Mouse (Mus musculus) cortical plate, adult 2 months (tissue): Measurements from ENCODE around the gene Celf2. TPM values are rescaled to one million over a fixed set of nuclear protein-coding genes. Genes with fewer than 3 reads are reported as not detected.

Source experiments
- H3K27ac ChIP-seq: fragments of 200-500 bp; 2 replicates; pipeline ENCODE4 v1.5.1; 2012; ENCODE audit warnings: low read length, control low read depth, inconsistent platforms; ENCODE audit not compliant: insufficient read depth
- H3K4me1 ChIP-seq: fragments of 200-500 bp; 2 replicates; pipeline ENCODE4 v1.6.1; 2011; ENCODE audit warnings: low read length; ENCODE audit not compliant: control insufficient read depth, insufficient read depth
- H3K4me3 ChIP-seq: fragments of 200-500 bp; 2 replicates; pipeline ENCODE4 v1.5.1; 2011; ENCODE audit warnings: mild to moderate bottlenecking, low read length, control low read depth; ENCODE audit not compliant: insufficient read depth
- CTCF ChIP-seq: fragments of 200-500 bp; IDR thresholded peaks from 2 replicates; pipeline ENCODE4 v1.5.1; 2011; ENCODE audit warnings: mild to moderate bottlenecking, control low read depth, low read length; ENCODE audit not compliant: insufficient read depth; ENCODE audit errors: extremely low read depth
- POLR2A ChIP-seq: fragments of 200-500 bp; IDR thresholded peaks from 2 replicates; pipeline ENCODE4 v1.6.1; 2011; ENCODE audit warnings: mild to moderate bottlenecking, low read length, control low read depth; ENCODE audit not compliant: insufficient read depth; ENCODE audit errors: extremely low read depth
- polyA plus RNA-seq: library from polyadenylated mRNA; depleted of rRNA; stranded (reverse); fragments of >200 nt; gene quantifications from 2 replicates; pipeline ENCODE4 v1.2.3, GENCODE M21; 2012

Celf2 gene
- polyA plus RNA-seq, 1 experiment, result 181 TPM

- Histone ChIP-seq H3K27ac (no peak overlapping the region), H3K4me3 (no peak overlapping the region)
These were observed 660.0 kb downstream of the Celf2 start for GRCm38 (mm10) chr2:6849388-6849787.

DNA sequence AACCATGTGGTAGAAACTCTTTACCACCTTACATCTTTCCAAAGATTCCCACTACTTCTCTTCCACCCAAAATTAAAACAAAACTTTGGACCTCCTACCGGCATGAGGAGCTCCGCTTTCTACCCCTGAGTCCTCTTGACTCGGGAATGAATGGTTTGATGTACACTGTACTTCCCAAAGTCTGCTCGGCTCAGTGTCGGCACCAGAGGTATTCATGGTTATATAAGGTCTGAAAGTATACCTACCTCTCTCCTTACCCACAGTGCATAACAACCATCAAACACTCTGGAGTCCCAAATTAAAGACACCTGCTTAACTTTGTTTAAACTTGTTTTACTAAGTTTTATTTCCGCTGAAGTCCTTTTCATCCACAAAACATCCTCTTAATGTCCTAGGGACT lies 679.3 kb downstream of the Celf2 start:
- Histone ChIP-seq H3K4me3 (no peak overlapping the region), H3K4me1 (peaks cover 11% of the 10 kb centered on the region), H3K27ac (no peak overlapping the region)
- TF ChIP-seq CTCF (no peak), POLR2A (no peak)

More at GRCm38 (mm10) chr2:6849388-6849787, 660.0 kb downstream of the Celf2 start:
- no peak for TF ChIP-seq POLR2A
- no peak for TF ChIP-seq CTCF
- peaks cover 2% of the 10 kb centered on the region for H3K4me1 ChIP-seq

- no peak overlapping the region for H3K27ac ChIP-seq
- H3K4me3 ChIP-seq, result no peak overlapping the region
- peaks cover 9% of the 10 kb centered on the region for H3K4me1 ChIP-seq
- TF ChIP-seq POLR2A (no peak), CTCF (no peak)
These were observed 681.8 kb downstream of the Celf2 start for GRCm38 (mm10) chr2:6827583-6827982.

GRCm38 (mm10) chr2:6823021-6823420 lies 686.3 kb downstream of the Celf2 start:
- no peak overlapping the region for H3K4me3 ChIP-seq
- H3K27ac ChIP-seq, result no peak overlapping the region
- TF ChIP-seq CTCF (no peak), POLR2A (no peak)
- peaks cover 5% of the 10 kb centered on the region for H3K4me1 ChIP-seq

DNA sequence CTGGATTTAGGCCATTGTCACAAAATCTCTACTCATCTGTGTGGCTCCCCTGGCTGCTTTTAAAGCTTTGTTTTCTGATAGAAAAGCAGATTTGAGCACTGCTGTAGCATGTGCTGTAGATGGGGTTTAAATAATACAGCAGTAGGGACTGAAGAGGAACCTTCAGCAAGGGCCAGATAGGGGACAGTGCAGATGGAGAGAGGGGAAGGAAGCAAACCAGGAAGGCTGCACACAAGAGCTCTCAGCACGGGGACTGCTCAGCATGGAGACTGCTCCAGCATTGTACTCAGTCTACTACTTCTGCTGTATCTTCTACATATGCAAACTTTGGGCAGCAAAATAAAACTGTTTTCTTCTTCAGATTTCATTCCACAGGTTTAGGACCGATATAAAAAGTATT lies 687.8 kb downstream of the Celf2 start:
- Histone ChIP-seq H3K4me1 (peaks cover 2% of the 10 kb centered on the region; the same call in 1 of the 2 replicates), H3K27ac (no peak overlapping the region), H3K4me3 (no peak overlapping the region)
- TF ChIP-seq CTCF, result no peak
- no peak for TF ChIP-seq POLR2A

DNA sequence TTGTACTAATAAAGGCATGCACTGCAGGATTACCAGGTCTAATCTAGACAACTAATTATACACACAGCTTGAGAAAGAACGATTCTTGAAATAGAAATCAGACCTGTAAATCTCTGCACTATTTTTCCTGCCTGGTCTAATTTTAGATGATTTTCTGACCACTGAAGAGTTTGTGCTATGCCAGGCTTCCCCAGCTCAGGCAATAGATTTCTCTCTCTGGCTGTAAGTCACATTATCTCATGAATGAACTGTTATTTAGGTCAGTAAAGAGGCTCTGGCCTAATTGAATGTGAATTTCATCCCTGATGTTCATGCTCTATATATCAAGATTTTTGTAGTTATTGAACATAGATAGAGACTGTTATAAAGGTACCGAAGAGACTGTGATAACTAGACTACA lies 694.1 kb downstream of the Celf2 start:
- H3K4me3 ChIP-seq, result no peak overlapping the region
- TF ChIP-seq POLR2A (no peak), CTCF (no peak)
- H3K4me1 ChIP-seq, result peaks cover 7% of the 10 kb centered on the region
- H3K27ac ChIP-seq, result no peak overlapping the region

DNA sequence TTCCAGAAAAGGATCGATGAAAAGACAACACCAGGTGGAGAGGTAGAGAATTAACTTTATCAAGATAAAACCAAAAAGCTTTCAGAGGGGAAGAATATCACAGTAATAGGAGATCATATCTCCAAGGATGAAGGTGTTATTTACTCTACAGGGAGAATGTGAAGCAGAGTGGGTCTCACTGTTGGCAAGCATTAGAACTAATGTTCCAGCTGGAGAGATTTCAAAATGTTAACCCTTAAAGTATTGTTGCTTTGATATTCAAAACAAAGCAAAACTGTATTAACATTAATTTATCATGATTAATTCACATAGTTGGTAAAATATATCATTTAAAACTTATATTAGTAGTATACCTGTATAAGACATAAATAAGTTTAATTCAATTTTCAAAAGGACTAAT lies 700.6 kb downstream of the Celf2 start:
- no peak overlapping the region for H3K4me3 ChIP-seq
- peaks cover 3% of the 10 kb centered on the region for H3K4me1 ChIP-seq
- TF ChIP-seq CTCF (no peak), POLR2A (no peak)
- no peak overlapping the region for H3K27ac ChIP-seq

DNA sequence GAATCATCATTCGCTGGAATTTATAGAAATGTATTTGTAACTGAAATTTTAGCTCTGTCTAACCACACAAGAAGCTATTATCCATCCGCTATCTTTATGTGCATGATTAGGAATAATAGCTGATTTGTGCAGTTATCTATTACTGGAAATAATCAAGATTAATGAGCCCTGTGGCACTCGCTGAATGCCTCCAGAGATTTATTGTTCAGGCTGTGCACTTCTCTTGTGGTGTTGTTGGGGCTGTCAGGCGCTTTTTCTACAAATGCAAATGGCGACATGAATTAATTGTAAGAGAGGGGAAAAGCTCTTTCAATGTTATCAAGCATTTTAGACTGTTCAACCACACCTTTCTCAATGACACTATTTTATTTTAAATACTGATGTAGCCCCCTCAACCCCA lies 712.6 kb downstream of the Celf2 start:
- Histone ChIP-seq H3K4me3 (no peak overlapping the region), H3K27ac (no peak overlapping the region), H3K4me1 (peaks cover 11% of the 10 kb centered on the region)
- TF ChIP-seq POLR2A (no peak), CTCF (no peak)

DNA sequence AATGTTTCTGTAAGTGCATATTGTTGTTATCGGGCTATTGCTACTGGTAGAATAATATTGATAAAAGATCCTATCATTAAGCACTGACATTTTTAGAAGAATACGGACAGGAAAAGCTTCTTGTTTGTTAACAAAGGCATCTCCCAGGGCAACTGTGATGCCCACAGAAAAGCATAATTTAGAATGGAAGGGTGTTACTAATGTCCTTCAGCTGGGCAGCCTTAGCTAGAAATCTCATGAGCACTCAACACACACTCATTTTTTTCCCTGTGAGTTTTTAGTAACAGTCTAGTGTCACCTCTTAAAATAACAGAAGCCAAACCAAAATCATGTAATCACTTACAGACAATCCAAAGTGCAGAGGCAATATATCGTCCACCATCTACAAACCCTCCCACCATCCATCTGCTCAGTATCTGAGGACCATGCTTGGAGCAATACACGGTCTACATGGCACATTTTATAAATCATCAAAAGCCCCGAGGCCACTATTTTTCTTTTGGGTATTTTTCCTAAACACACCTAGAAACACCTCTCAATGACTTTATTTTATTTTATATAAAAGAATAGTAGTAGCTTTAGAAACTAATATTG lies 713.3 kb downstream of the Celf2 start:
- no peak overlapping the region for H3K27ac ChIP-seq
- H3K4me1 ChIP-seq, result peaks cover 11% of the 10 kb centered on the region
- no peak overlapping the region for H3K4me3 ChIP-seq
- TF ChIP-seq CTCF (no peak), POLR2A (no peak)

DNA sequence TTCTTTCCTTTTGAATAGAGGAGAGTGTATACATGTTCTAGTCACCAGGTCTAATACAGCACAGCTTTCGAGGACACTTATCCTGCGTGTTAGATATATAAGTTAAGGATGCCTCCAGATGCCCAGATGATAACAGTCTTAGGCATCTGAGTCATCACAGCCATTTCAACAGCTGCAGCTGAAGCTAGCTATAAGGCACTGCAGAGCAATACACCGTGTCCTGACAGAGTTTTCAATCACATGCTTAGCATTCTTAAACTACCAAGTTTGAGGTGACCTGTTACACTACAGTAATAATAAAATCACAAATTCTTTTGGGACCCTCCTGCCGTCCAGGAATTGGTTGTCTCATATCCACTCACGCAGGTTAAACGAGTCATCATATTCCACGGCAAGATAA lies 714.5 kb downstream of the Celf2 start:
- TF ChIP-seq POLR2A, result no peak
- TF ChIP-seq CTCF, result no peak
- Histone ChIP-seq H3K4me1 (peaks cover 14% of the 10 kb centered on the region), H3K4me3 (no peak overlapping the region), H3K27ac (no peak overlapping the region)

DNA sequence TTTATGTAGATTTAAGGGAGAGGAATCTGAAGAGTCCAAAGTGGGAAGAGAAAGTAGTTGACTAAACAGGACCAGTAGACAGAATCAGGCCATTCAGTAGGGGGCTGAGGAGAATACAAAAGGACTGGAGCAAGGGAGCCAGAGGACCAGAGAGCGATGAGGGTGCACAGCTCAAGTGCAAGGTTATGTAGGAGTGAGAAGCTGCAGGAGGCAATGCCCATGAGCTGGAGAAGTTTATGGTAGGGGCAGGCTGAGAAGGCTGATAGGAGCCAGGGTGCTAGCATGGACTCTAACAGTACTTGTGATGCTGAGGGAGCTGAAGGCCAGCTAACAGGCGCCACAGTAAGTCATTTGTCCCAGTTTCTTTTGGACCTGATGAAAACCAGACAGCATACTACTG lies 718.5 kb downstream of the Celf2 start:
- Histone ChIP-seq H3K27ac (no peak overlapping the region), H3K4me1 (peaks cover 12% of the 10 kb centered on the region), H3K4me3 (no peak overlapping the region)
- TF ChIP-seq POLR2A (no peak), CTCF (no peak)
